Mouse (Mus musculus) kidney, adult 18-20 months (tissue): ENCODE results near the gene Fam122b.

ENCODE experiments used
- DNase-seq: peaks from one replicate; pipeline ENCODE4 v3.0.0; 2021

Fam122b gene

DNA sequence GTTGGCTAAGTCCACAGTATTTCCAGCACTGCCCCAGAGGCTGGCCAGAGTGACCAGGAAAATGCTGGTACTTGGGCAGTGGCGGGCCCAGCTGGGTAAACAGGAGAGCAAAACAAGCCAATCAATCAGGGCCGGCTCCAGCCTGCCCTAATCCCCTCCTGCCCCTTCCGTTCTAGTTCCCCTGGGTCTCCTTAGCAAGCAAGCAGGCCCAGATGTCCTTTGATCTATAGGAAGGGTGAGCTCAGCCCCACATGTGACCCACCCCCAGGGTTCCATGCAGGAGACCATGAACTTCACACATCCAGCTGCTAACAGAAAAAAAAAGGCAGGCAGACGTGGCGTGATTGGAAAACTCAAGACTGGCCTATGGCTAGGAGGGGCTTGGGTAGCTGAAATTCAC is 73.2 kb downstream of the Fam122b start:
- no peak for DNase-seq
